Mouse (Mus musculus): ENCODE results near the gene Kcnd3. TPM values are rescaled to one million over a fixed set of nuclear protein-coding genes. Genes with fewer than 3 reads are reported as not detected.

Gene Kcnd3
- polyA plus RNA-seq, 1 experiment from 2014 or later, result 5.3 TPM

- H3K9me3 ChIP-seq (replicated peaks), result no peaks in the 10 kb centered on the region
- WGBS, result 80% methylated on average over 8 of the region's 8 CpGs
- H3K4me3 ChIP-seq, result no peak overlapping the region
- no peak overlapping the region for H3K9ac ChIP-seq
- no peak overlapping the region for H3K27ac ChIP-seq
- no peaks in the 10 kb centered on the region for H3K27me3 ChIP-seq
- H3K36me3 ChIP-seq, result no peaks in the 10 kb centered on the region
- H3K4me2 ChIP-seq (replicated peaks), result no peak overlapping the region
- no peak for ATAC-seq (ENCODE audit: low FRiP score)
- H3K4me1 ChIP-seq, result no peaks in the 10 kb centered on the region
Measured at GRCm38 (mm10) chr3:105648889-105649567, 196.9 kb downstream of the Kcnd3 start.

GRCm38 (mm10) chr3:105653544-105654380 lies 201.6 kb downstream of the Kcnd3 start:
- Histone ChIP-seq H3K4me2 (replicated peaks) (no peak overlapping the region), H3K36me3 (no peaks in the 10 kb centered on the region), H3K4me1 (no peaks in the 10 kb centered on the region), H3K9me3 (replicated peaks) (no peaks in the 10 kb centered on the region), H3K4me3 (no peak overlapping the region), H3K27me3 (no peaks in the 10 kb centered on the region), H3K9ac (no peak overlapping the region), H3K27ac (no peak overlapping the region)
- ATAC-seq (ENCODE audit: low FRiP score), result no peak
- WGBS, result 89% methylated on average over 13 of the region's 13 CpGs

- no peak overlapping the region for H3K27ac ChIP-seq
- H3K9ac ChIP-seq, result no peak overlapping the region
- no peaks in the 10 kb centered on the region for H3K27me3 ChIP-seq
- ATAC-seq (ENCODE audit: low FRiP score), result no peak
- H3K4me2 ChIP-seq (replicated peaks), result no peak overlapping the region
- H3K4me1 ChIP-seq, result no peaks in the 10 kb centered on the region
- no peak overlapping the region for H3K4me3 ChIP-seq
- no peaks in the 10 kb centered on the region for H3K36me3 ChIP-seq
- H3K9me3 ChIP-seq (replicated peaks), result no peaks in the 10 kb centered on the region
- 91% methylated on average over 11 of the region's 11 CpGs for WGBS
Measured at GRCm38 (mm10) chr3:105655031-105655585, 203.0 kb downstream of the Kcnd3 start.

DNA sequence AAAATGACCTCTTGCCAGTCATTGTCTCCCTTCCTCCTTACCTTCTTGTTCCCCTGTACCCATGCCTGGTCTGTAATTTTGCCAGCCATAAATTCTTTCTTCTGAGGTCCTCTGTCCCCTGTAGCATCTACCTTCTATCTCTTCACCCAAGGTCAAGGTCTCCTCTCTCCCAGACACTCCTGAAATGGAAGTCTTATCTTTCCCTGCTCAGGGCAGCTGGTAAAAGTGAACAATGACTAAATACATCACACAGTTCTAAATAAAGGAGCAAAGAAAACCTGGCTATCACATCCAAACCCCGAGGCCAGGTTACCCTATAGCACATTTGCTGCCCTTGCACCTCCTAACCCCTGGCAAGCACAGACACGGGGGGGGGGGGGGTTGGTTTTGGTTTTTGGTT lies 208.4 kb downstream of the Kcnd3 start:
- Histone ChIP-seq H3K4me2 (replicated peaks) (no peak overlapping the region), H3K36me3 (no peaks in the 10 kb centered on the region), H3K9ac (no peak overlapping the region), H3K27me3 (no peaks in the 10 kb centered on the region), H3K4me1 (no peaks in the 10 kb centered on the region), H3K27ac (no peak overlapping the region), H3K9me3 (replicated peaks) (no peaks in the 10 kb centered on the region), H3K4me3 (no peak overlapping the region)
- no peak for ATAC-seq (ENCODE audit: low FRiP score)
- 74% methylated on average over 2 of the region's 2 CpGs for WGBS

GRCm38 (mm10) chr3:105663043-105663442 lies 210.9 kb downstream of the Kcnd3 start:
- Histone ChIP-seq H3K4me1 (no peaks in the 10 kb centered on the region), H3K9ac (no peak overlapping the region), H3K9me3 (replicated peaks) (no peaks in the 10 kb centered on the region), H3K27me3 (no peaks in the 10 kb centered on the region), H3K27ac (no peak overlapping the region), H3K4me3 (no peak overlapping the region), H3K4me2 (replicated peaks) (no peak overlapping the region), H3K36me3 (no peaks in the 10 kb centered on the region)
- ATAC-seq (ENCODE audit: low FRiP score), result no peak
- 84% methylated on average over 8 of the region's 8 CpGs for WGBS

- H3K4me3 ChIP-seq, result no peak overlapping the region
- no peak for ATAC-seq (ENCODE audit: low FRiP score)
- no peaks in the 10 kb centered on the region for H3K27me3 ChIP-seq
- H3K9me3 ChIP-seq (replicated peaks), result no peaks in the 10 kb centered on the region
- no peak overlapping the region for H3K4me2 ChIP-seq (replicated peaks)
- H3K27ac ChIP-seq, result no peak overlapping the region
- no peak overlapping the region for H3K9ac ChIP-seq
- H3K36me3 ChIP-seq, result no peaks in the 10 kb centered on the region
- no peaks in the 10 kb centered on the region for H3K4me1 ChIP-seq
- 85% methylated on average over 9 of the region's 9 CpGs for WGBS
Measured at GRCm38 (mm10) chr3:105665105-105665765, 213.1 kb downstream of the Kcnd3 start.

DNA sequence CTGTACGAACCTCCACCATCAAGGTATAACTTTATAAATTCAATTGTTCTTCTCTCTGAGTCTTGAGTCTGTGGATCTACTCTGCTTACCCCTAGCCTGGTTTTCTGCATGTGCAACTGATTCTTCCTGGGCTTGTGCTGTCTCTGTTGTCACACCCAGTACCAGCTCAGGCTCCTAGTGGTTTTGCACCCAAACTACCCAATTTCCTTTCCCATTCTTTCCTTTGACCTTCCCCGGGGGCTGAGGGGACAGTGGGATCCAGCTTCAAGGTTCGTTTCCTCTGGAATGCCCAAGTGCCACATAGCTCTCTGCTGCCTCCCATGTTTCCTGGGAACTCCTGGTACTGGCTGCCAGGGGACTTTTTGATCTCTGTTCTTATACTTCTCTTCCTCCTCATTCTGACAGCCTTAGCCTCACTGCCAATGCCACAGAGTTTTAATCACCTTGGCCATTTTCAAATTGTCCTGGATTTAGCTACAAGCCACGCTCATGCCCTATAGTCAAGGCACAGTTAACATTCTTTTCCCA lies 214.9 kb downstream of the Kcnd3 start:
- WGBS, result 73% methylated on average over 4 of the region's 4 CpGs
- H3K36me3 ChIP-seq, result no peaks in the 10 kb centered on the region
- no peak for ATAC-seq (ENCODE audit: low FRiP score)
- no peak overlapping the region for H3K4me3 ChIP-seq
- H3K4me1 ChIP-seq, result no peaks in the 10 kb centered on the region
- no peaks in the 10 kb centered on the region for H3K27me3 ChIP-seq
- no peak overlapping the region for H3K27ac ChIP-seq
- H3K9me3 ChIP-seq (replicated peaks), result no peaks in the 10 kb centered on the region
- no peak overlapping the region for H3K4me2 ChIP-seq (replicated peaks)
- no peak overlapping the region for H3K9ac ChIP-seq

DNA sequence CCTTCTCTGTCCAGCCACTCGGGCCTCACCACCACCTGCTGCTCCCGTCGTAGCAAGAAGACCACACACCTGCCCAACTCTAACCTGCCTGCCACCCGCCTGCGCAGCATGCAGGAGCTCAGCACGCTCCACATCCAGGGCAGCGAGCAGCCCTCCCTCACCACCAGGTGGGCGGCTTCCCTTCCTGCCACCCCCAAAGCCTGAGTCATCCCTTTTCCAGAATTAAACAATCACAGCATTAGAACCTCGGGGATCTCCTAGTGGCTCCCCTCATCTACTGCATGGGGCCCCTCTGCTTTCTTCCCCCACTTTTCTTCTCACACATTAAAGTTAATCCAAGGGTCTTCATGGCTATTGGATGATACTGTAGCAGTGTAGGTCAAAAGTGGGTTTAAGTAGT lies 216.0 kb downstream of the Kcnd3 start:
- H3K4me3 ChIP-seq, result no peak overlapping the region
- no peaks in the 10 kb centered on the region for H3K27me3 ChIP-seq
- no peak overlapping the region for H3K4me2 ChIP-seq (replicated peaks)
- H3K9me3 ChIP-seq (replicated peaks), result no peaks in the 10 kb centered on the region
- H3K4me1 ChIP-seq, result no peaks in the 10 kb centered on the region
- ATAC-seq (ENCODE audit: low FRiP score), result no peak
- H3K36me3 ChIP-seq, result no peaks in the 10 kb centered on the region
- H3K9ac ChIP-seq, result no peak overlapping the region
- WGBS, result 52% methylated on average over 9 of the region's 9 CpGs
- H3K27ac ChIP-seq, result no peak overlapping the region

GRCm38 (mm10) chr3:105669776-105670175 lies 217.6 kb downstream of the Kcnd3 start:
- H3K27ac ChIP-seq, result no peak overlapping the region
- H3K4me2 ChIP-seq (replicated peaks), result no peak overlapping the region
- ATAC-seq (ENCODE audit: low FRiP score), result no peak
- no peak overlapping the region for H3K4me3 ChIP-seq
- H3K27me3 ChIP-seq, result no peaks in the 10 kb centered on the region
- H3K9ac ChIP-seq, result no peak overlapping the region
- no peaks in the 10 kb centered on the region for H3K9me3 ChIP-seq (replicated peaks)
- 84% methylated on average over 3 of the region's 3 CpGs for WGBS
- H3K4me1 ChIP-seq, result no peaks in the 10 kb centered on the region
- H3K36me3 ChIP-seq, result no peaks in the 10 kb centered on the region

DNA sequence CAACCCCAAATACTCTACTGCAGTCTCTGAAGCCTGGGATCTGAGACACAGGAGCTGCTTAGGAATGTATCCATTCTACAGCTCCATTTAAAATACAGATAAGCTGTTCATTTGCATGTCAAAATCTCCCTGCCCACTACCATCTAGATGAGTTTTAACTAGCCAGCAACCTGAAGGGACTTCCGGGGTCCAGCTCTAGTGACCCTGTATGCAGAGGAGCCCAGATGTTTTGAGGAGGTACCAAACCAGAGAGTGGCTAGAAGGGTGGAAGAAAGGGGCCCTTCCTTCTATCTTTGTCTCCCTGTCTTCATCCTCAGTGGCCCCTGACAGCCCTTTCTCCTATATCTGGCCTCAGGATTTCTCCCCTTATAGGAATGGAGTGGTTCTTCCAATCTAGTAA lies 218.7 kb downstream of the Kcnd3 start:
- H3K27me3 ChIP-seq, result no peaks in the 10 kb centered on the region
- H3K4me3 ChIP-seq, result no peak overlapping the region
- H3K9me3 ChIP-seq (replicated peaks), result no peaks in the 10 kb centered on the region
- H3K27ac ChIP-seq, result no peak overlapping the region
- H3K36me3 ChIP-seq, result no peaks in the 10 kb centered on the region
- no peak overlapping the region for H3K9ac ChIP-seq
- H3K4me1 ChIP-seq, result no peaks in the 10 kb centered on the region
- H3K4me2 ChIP-seq (replicated peaks), result no peak overlapping the region
- WGBS, result 82% methylated on average over 1 of the region's 1 CpGs
- no peak for ATAC-seq (ENCODE audit: low FRiP score)

GRCm38 (mm10) chr3:105674595-105675218 lies 222.6 kb downstream of the Kcnd3 start:
- Histone ChIP-seq H3K9me3 (replicated peaks) (no peaks in the 10 kb centered on the region), H3K36me3 (peaks cover 19% of the 10 kb centered on the region), H3K4me3 (no peak overlapping the region), H3K4me1 (no peaks in the 10 kb centered on the region), H3K27ac (no peak overlapping the region), H3K27me3 (no peaks in the 10 kb centered on the region), H3K9ac (no peak overlapping the region), H3K4me2 (replicated peaks) (no peak overlapping the region)
- WGBS, result 22% methylated on average over 7 of the region's 7 CpGs
- ATAC-seq (ENCODE audit: low FRiP score), result no peak

DNA sequence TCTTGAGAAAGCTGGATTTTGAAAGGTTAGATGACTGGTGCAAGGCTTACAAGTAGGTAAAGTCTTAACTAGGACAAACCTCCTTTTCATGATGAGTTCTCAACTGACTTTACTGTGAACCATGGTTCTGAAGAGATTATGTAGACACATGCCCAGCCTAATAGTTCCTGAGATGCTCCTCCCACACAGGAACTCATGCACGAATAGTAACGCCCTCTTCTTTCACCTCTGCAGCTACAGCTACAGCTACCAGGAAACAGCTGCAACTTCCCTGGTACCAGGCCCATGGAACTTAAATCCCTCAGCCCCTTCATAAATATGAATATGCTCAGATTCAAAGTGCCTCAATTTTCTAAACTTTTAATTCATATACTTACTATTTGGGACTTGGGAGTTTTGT lies 223.8 kb downstream of the Kcnd3 start:
- Histone ChIP-seq H3K9me3 (replicated peaks) (no peaks in the 10 kb centered on the region), H3K4me1 (no peaks in the 10 kb centered on the region), H3K27me3 (no peaks in the 10 kb centered on the region), H3K36me3 (peaks cover 26% of the 10 kb centered on the region), H3K9ac (no peak overlapping the region), H3K4me3 (no peak overlapping the region), H3K4me2 (replicated peaks) (no peak overlapping the region), H3K27ac (no peak overlapping the region)
- ATAC-seq (ENCODE audit: low FRiP score), result no peak
- WGBS, result 47% methylated on average over 2 of the region's 2 CpGs
